Mouse (Mus musculus): ENCODE results near the gene Srrd. TPM values are rescaled to one million over a fixed set of nuclear protein-coding genes. Genes with fewer than 3 reads are reported as not detected.
A peak's percentile ranks its signal among the peaks of the same experiment; 100 is the strongest.

Srrd gene
- polyA plus RNA-seq, 1 experiment = 38.4 TPM

GRCm38 (mm10) chr5:112343205-112343595 is 360 bp upstream of the Srrd start:
- H3K4me3 ChIP-seq (replicated peaks; ENCODE audit: extremely low read depth, low read depth, low read length) = peak overlapping the region; percentile 82
- H3K4me1 ChIP-seq (ENCODE audit: control insufficient read depth, insufficient read depth, low read length) = peaks cover 4% of the 10 kb centered on the region
- under 1% methylated on average over 24 of the region's 24 CpGs for whole genome bisulfite sequencing
- no peak for TF ChIP-seq CTCF (IDR thresholded peaks at IDR 0.05; ENCODE audit: insufficient read depth, low read length)
- TF ChIP-seq POLR2A (IDR thresholded peaks at IDR 0.05; ENCODE audit: borderline replicate concordance, extremely low read depth, low read depth, low read length) = no peak
- no peak for DNase-seq

GRCm38 (mm10) chr5:112339215-112339614 is 3.6 kb downstream of the Srrd start:
- H3K4me3 ChIP-seq (replicated peaks; ENCODE audit: extremely low read depth, low read depth, low read length) = no peak overlapping the region
- peaks cover 4% of the 10 kb centered on the region for H3K4me1 ChIP-seq (ENCODE audit: control insufficient read depth, insufficient read depth, low read length)
- DNase-seq = no peak
- TF ChIP-seq CTCF (IDR thresholded peaks at IDR 0.05; ENCODE audit: insufficient read depth, low read length) = no peak
- TF ChIP-seq POLR2A (IDR thresholded peaks at IDR 0.05; ENCODE audit: borderline replicate concordance, extremely low read depth, low read depth, low read length) = no peak
- 69% methylated on average over 7 of the region's 7 CpGs for WGBS

GRCm38 (mm10) chr5:112337004-112337403 is 5.8 kb downstream of the Srrd start:
- no peak overlapping the region for H3K4me3 ChIP-seq (replicated peaks; ENCODE audit: extremely low read depth, low read depth, low read length)
- no peak for DNase-seq
- no peak for TF ChIP-seq POLR2A (IDR thresholded peaks at IDR 0.05; ENCODE audit: borderline replicate concordance, extremely low read depth, low read depth, low read length)
- TF ChIP-seq CTCF (IDR thresholded peaks at IDR 0.05; ENCODE audit: insufficient read depth, low read length) = no peak
- 91% methylated on average over 22 of the region's 22 CpGs for WGBS
- H3K4me1 ChIP-seq (ENCODE audit: control insufficient read depth, insufficient read depth, low read length) = no peaks in the 10 kb centered on the region; the same call in 1 of the 2 replicates

- no peaks in the 10 kb centered on the region for H3K4me1 ChIP-seq (ENCODE audit: control insufficient read depth, insufficient read depth, low read length)
- 20% methylated on average over 2 of the region's 2 CpGs for WGBS
- no peak overlapping the region for H3K4me3 ChIP-seq (replicated peaks; ENCODE audit: extremely low read depth, low read depth, low read length)
- TF ChIP-seq POLR2A (IDR thresholded peaks at IDR 0.05; ENCODE audit: borderline replicate concordance, extremely low read depth, low read depth, low read length) = no peak
- TF ChIP-seq CTCF (IDR thresholded peaks at IDR 0.05; ENCODE audit: insufficient read depth, low read length) = peak; percentile 87
- DNase-seq = peak; percentile 52
Measured at GRCm38 (mm10) chr5:112335473-112335872, 7.4 kb downstream of the Srrd start.

- 90% methylated on average over 14 of the region's 14 CpGs for WGBS
- Histone ChIP-seq H3K4me1 (ENCODE audit: control insufficient read depth, insufficient read depth, low read length) (peaks cover 5% of the 10 kb centered on the region; the same call in 1 of the 2 replicates), H3K4me3 (replicated peaks; ENCODE audit: extremely low read depth, low read depth, low read length) (no peak overlapping the region)
- no peak for DNase-seq
- TF ChIP-seq CTCF (IDR thresholded peaks at IDR 0.05; ENCODE audit: insufficient read depth, low read length) = no peak
- no peak for TF ChIP-seq POLR2A (IDR thresholded peaks at IDR 0.05; ENCODE audit: borderline replicate concordance, extremely low read depth, low read depth, low read length)
Measured at GRCm38 (mm10) chr5:112329805-112330564, 12.9 kb downstream of the Srrd start.

GRCm38 (mm10) chr5:112327854-112328253 is 15.0 kb downstream of the Srrd start:
- Histone ChIP-seq H3K4me3 (replicated peaks; ENCODE audit: extremely low read depth, low read depth, low read length) (no peak overlapping the region), H3K4me1 (ENCODE audit: control insufficient read depth, insufficient read depth, low read length) (peaks cover 5% of the 10 kb centered on the region; the same call in 1 of the 2 replicates)
- WGBS = 93% methylated on average over 15 of the region's 15 CpGs
- no peak for DNase-seq
- no peak for TF ChIP-seq CTCF (IDR thresholded peaks at IDR 0.05; ENCODE audit: insufficient read depth, low read length)

GRCm38 (mm10) chr5:112326446-112327009 is 16.3 kb downstream of the Srrd start:
- no peak for DNase-seq
- Histone ChIP-seq H3K4me3 (replicated peaks; ENCODE audit: extremely low read depth, low read depth, low read length) (peak overlapping the region; percentile 87), H3K4me1 (ENCODE audit: control insufficient read depth, insufficient read depth, low read length) (peaks cover 5% of the 10 kb centered on the region; the same call in 1 of the 2 replicates)
- WGBS = under 1% methylated on average over 33 of the region's 33 CpGs
- TF ChIP-seq CTCF (IDR thresholded peaks at IDR 0.05; ENCODE audit: insufficient read depth, low read length) = no peak

- H3K4me1 ChIP-seq (ENCODE audit: control insufficient read depth, insufficient read depth, low read length) = peaks cover 5% of the 10 kb centered on the region; the same call in 1 of the 2 replicates
- DNase-seq = peak; percentile 97
- TF ChIP-seq POLR2A (IDR thresholded peaks at IDR 0.05; ENCODE audit: borderline replicate concordance, extremely low read depth, low read depth, low read length) = peak; percentile 91; the same call in 1 of the 2 replicates
- no peak for TF ChIP-seq CTCF (IDR thresholded peaks at IDR 0.05; ENCODE audit: insufficient read depth, low read length)
- peak within 1 kb of the TSS; percentile 87 for H3K4me3 ChIP-seq (replicated peaks; ENCODE audit: extremely low read depth, low read depth, low read length)
- WGBS = 7% methylated on average over 48 of the region's 48 CpGs
Measured at GRCm38 (mm10) chr5:112325546-112326445, 17.0 kb downstream of the Srrd start, which contains the start of gene Tfip11. Gene Tfip11, plus strand, starts transcription at chr5:112326358.
